Mouse (Mus musculus): ENCODE measurements around the gene Sept10. TPM values are rescaled to one million over a fixed set of nuclear protein-coding genes. Genes with fewer than 3 reads are reported as not detected.

Sept10 gene
- polyA plus RNA-seq, 1 experiment from 2014 or later = 21.9 TPM

DNA sequence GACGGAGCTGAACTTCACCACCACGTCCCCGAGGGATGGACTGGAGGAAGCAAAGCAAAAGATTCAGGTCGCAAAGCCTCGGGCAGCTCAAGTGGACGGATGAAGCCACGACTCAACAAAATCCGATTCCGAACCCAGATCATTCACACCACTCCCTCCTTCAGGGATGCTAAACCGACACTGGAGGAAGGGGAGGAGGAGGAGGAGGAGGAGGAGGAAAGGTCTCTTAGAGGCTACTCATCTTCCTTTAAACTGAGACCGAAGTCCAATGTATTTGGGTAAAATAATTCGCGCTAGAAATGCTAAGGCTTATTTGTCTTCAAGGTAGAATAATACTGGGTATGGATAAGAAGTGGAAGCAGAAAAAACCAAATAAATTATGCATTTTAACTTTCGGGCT, 1.7 kb upstream of the Sept10 start:
- Histone ChIP-seq H3K4me1 (peaks cover 29% of the 10 kb centered on the region), H3K4me3 (peak overlapping the region; percentile 78), H3K9me3 (no peaks in the 10 kb centered on the region), H3K4me2 (replicated peaks) (peak overlapping the region; percentile 99), H3K9ac (replicated peaks) (peak overlapping the region; percentile 89; the same call in 1 of the 2 replicates), H3K27ac (replicated peaks) (no peak overlapping the region), H3K27me3 (no peaks in the 10 kb centered on the region; the same call in 1 of the 2 replicates), H3K36me3 (no peaks in the 10 kb centered on the region)
- WGBS = 44% methylated on average over 14 of the region's 14 CpGs
- no peak for ATAC-seq (ENCODE audit: low FRiP score, low read depth)

DNA sequence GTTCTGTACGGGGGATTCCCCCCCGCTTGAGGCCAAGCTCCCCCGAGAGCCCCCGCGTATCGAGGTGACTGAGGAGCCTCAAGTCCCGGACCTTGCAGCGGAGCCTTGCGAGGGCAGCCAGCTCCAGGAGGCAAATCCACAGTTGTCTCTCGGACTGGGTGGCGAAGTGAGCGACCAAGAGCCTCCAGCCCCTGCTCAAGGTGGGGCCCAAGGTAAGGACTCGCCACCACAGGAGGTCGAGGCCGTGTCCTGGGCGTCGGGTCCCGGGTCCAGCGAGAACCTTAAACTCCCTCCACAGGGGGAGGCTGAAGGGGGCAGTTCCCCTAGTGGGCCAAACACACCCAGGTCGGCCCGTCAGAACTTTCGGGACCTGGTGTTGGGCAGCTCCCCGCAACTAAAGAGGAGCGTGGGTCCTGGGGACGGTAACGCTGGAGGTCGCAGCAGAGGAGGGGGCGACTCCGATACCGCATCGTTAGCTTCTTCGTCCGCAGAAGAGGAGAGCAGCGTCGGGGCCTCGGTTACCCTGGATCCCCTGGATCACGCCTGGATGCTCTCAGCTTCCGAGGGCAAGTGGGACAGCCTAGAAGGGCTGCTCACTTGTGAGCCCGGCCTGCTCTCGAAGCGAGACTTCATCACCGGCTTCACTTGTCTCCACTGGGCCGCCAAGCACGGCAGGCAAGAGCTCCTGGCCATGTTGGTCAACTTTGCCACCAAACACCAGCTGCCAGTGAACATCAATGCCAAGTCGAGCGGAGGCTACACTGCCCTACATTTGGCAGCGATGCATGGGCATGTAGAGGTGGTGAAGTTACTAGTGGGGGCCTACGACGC, 839 bp upstream of the Sept10 start:
- peaks cover 29% of the 10 kb centered on the region for H3K4me1 ChIP-seq
- peak overlapping the region; percentile 99 for H3K4me2 ChIP-seq (replicated peaks)
- no peaks in the 10 kb centered on the region for H3K36me3 ChIP-seq
- no peaks in the 10 kb centered on the region for H3K9me3 ChIP-seq
- H3K4me3 ChIP-seq = peak overlapping the region; percentile 78
- peak overlapping the region; percentile 89 for H3K9ac ChIP-seq (replicated peaks)
- no peak; the same call in 1 of the 2 replicates for ATAC-seq (ENCODE audit: low FRiP score, low read depth)
- 3% methylated on average over 49 of the region's 49 CpGs for WGBS
- 0 out of 2 replicates have a peak overlapping the region, but pooled peaks have one; percentile 95 for H3K27ac ChIP-seq (replicated peaks)
- no peaks in the 10 kb centered on the region; the same call in 1 of the 2 replicates for H3K27me3 ChIP-seq

DNA sequence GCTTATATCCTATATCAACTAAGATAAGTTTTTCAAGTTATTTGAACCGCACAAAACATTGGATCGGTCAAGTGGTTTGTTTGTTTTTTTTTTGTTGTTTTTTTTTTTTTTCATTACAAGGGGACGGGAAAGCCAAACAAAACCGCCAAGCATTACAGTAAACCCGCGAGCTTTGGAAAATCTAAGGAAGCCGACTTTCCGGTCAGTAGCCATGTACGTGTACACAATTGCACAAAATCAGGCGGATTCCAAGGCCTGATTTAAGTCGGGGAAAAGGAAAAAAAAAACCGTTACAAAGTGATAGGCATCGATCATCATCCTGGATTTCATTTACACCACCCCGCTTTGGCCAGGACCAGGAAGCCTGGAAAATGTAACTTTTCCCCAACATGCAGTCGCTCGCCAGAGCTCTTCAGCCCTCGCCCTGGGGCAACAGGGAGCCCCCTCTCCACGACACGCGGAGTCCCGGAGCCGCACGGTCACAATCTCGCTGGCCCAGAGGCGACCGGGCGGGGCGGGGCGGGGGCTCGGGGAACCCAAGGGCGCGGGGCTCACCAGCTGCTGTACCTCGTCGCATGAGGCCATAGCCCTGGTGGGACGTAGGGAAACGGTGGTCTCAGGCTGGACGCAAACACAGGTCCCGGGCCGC, 699 bp downstream of the Sept10 start:
- Histone ChIP-seq H3K9me3 (no peaks in the 10 kb centered on the region), H3K27ac (replicated peaks) (peak overlapping the region; percentile 95), H3K4me3 (peak overlapping the region; percentile 78), H3K9ac (replicated peaks) (peak overlapping the region; percentile 89), H3K4me1 (peaks cover 29% of the 10 kb centered on the region), H3K27me3 (no peaks in the 10 kb centered on the region; the same call in 1 of the 2 replicates), H3K36me3 (no peaks in the 10 kb centered on the region), H3K4me2 (replicated peaks) (peak overlapping the region; percentile 99)
- ATAC-seq (ENCODE audit: low FRiP score, low read depth) = no peak
- WGBS = 1% methylated on average over 39 of the region's 39 CpGs

DNA sequence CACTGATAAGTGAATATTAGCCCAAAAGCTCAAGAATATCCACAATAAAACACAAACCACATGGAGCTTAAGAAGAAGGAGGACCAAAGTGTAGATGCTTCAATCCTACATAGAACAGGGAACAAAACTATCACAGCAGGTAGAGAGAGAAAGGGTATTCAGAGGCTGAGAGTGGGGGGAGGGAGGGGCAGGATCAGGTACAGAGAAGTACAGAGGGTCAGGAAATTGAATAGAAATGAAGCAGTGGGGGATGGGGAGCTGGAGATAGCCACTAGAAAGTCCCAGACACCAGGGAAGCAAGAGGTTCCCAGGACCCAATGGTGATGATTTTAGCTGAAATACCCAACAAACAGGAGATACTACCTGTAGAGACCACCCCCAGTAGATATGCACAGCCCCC, 21.6 kb downstream of the Sept10 start:
- no peak overlapping the region for H3K4me2 ChIP-seq (replicated peaks)
- H3K4me3 ChIP-seq = no peak overlapping the region
- no peaks in the 10 kb centered on the region for H3K27me3 ChIP-seq
- H3K36me3 ChIP-seq = no peaks in the 10 kb centered on the region
- ATAC-seq (ENCODE audit: low FRiP score, low read depth) = no peak
- no peak overlapping the region for H3K9ac ChIP-seq (replicated peaks)
- no peaks in the 10 kb centered on the region for H3K4me1 ChIP-seq
- no peak overlapping the region for H3K27ac ChIP-seq (replicated peaks)
- H3K9me3 ChIP-seq = no peaks in the 10 kb centered on the region

- Histone ChIP-seq H3K27ac (replicated peaks) (no peak overlapping the region), H3K4me2 (replicated peaks) (no peak overlapping the region), H3K9me3 (no peaks in the 10 kb centered on the region), H3K27me3 (no peaks in the 10 kb centered on the region), H3K4me1 (no peaks in the 10 kb centered on the region), H3K36me3 (no peaks in the 10 kb centered on the region), H3K4me3 (no peak overlapping the region), H3K9ac (replicated peaks) (no peak overlapping the region)
- WGBS = 94% methylated on average over 3 of the region's 3 CpGs
- no peak for ATAC-seq (ENCODE audit: low FRiP score, low read depth)
Measured at GRCm38 (mm10) chr10:59196763-59197162, 24.9 kb downstream of the Sept10 start.

DNA sequence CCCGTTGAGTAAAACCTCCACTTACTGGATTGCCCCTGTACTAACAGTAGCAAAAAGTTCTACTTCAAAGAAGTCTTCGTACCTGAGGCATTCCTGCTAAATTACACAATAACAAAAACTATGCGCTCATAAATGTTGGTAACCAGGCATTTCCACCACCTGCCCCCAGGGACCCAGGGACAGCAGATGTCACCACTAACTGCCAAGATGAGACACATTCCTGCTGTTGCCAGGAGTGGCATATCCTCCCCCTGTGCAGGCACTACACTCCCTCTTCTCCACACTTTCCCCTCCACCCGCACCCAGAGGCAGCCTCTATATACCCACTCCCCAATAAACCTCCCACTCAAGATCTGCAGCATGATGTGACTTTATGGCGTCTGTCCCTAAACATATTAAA, 26.8 kb downstream of the Sept10 start:
- no peak overlapping the region for H3K4me3 ChIP-seq
- H3K27me3 ChIP-seq = no peaks in the 10 kb centered on the region
- 84% methylated on average over 5 of the region's 5 CpGs for WGBS
- H3K9me3 ChIP-seq = no peaks in the 10 kb centered on the region
- H3K4me2 ChIP-seq (replicated peaks) = no peak overlapping the region
- no peak for ATAC-seq (ENCODE audit: low FRiP score, low read depth)
- no peak overlapping the region for H3K27ac ChIP-seq (replicated peaks)
- no peaks in the 10 kb centered on the region for H3K4me1 ChIP-seq
- H3K9ac ChIP-seq (replicated peaks) = no peak overlapping the region
- H3K36me3 ChIP-seq = peaks cover 9% of the 10 kb centered on the region

DNA sequence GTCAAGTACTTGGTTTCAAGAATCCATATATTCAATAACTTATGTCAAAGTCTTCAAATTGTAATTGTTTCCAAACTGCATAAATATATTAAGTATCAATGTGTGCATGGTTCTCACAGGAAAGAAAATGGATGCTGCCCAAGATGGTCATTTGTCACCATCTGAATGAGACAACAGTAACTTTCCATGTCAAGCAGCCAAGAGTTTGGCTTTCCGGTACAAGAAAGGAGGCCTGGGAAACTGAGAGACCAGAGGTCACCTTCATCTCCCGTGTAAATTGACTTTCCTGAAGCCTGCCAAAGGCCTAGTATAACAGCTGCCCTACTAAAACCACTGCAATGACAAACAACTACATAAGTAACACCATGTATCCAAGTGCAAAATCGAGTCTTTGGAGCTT, 39.3 kb downstream of the Sept10 start:
- H3K27ac ChIP-seq (replicated peaks) = no peak overlapping the region
- no peak overlapping the region for H3K9ac ChIP-seq (replicated peaks)
- no peaks in the 10 kb centered on the region for H3K4me1 ChIP-seq
- H3K27me3 ChIP-seq = no peaks in the 10 kb centered on the region
- 77% methylated on average over 3 of the region's 3 CpGs for WGBS
- H3K36me3 ChIP-seq = peaks cover 14% of the 10 kb centered on the region; the same call in 1 of the 2 replicates
- H3K4me3 ChIP-seq = no peak overlapping the region
- no peak for ATAC-seq (ENCODE audit: low FRiP score, low read depth)
- no peaks in the 10 kb centered on the region for H3K9me3 ChIP-seq
- H3K4me2 ChIP-seq (replicated peaks) = no peak overlapping the region

DNA sequence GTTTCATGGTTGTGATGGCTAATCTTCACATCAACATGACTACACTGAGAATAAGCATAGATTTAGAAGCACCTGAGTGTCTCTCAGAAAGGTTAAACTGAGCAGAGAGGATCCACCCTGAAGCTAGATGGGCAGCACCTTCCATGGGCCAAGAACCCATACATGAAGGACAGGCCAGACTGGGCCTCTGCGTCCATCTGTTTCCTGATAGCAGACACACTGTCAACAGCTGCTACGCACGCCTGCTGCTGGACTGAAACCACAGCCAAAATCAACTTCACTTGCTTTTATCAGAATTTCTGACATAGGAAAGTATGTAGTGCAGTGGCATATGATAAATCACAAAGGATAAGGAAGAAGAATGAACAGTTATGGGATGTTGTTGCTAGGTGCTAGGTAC, 42.0 kb downstream of the Sept10 start:
- Histone ChIP-seq H3K27ac (replicated peaks) (no peak overlapping the region), H3K9ac (replicated peaks) (no peak overlapping the region), H3K36me3 (peaks cover 18% of the 10 kb centered on the region; the same call in 1 of the 2 replicates), H3K4me3 (no peak overlapping the region), H3K27me3 (no peaks in the 10 kb centered on the region), H3K4me1 (no peaks in the 10 kb centered on the region), H3K9me3 (no peaks in the 10 kb centered on the region), H3K4me2 (replicated peaks) (no peak overlapping the region)
- WGBS = 95% methylated on average over 3 of the region's 3 CpGs
- ATAC-seq (ENCODE audit: low FRiP score, low read depth) = no peak

GRCm38 (mm10) chr10:59172539-59172938, 49.1 kb downstream of the Sept10 start:
- Histone ChIP-seq H3K4me1 (no peaks in the 10 kb centered on the region), H3K9me3 (no peaks in the 10 kb centered on the region), H3K4me2 (replicated peaks) (no peak overlapping the region), H3K9ac (replicated peaks) (no peak overlapping the region), H3K4me3 (no peak overlapping the region), H3K36me3 (peaks cover 11% of the 10 kb centered on the region; the same call in 1 of the 2 replicates), H3K27me3 (no peaks in the 10 kb centered on the region), H3K27ac (replicated peaks) (no peak overlapping the region)
- WGBS = 98% methylated on average over 1 of the region's 1 CpGs
- no peak for ATAC-seq (ENCODE audit: low FRiP score, low read depth)

DNA sequence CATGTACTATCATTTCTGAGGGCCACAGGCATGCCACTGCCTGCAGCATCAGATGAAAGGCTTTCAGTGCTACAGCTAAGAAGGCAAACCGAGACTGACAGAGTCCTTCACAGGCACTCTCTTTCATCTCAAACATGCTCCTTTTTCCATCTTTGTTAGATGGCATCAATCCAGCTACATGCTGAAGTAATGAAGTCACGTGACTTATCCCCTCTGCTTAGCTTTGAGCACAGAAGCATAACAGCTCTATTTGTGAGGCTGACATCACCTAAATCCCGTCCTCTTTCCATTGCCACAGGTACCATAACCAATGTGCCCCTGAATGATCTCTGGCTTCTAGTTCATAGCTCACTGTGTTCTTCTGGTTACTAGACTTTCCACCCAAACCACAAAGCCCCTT, 50.6 kb downstream of the Sept10 start:
- no peaks in the 10 kb centered on the region for H3K4me1 ChIP-seq
- 63% methylated on average over 3 of the region's 3 CpGs for WGBS

GRCm38 (mm10) chr10:59166104-59166944, 55.3 kb downstream of the Sept10 start:
- WGBS = 74% methylated on average over 14 of the region's 14 CpGs

More for the DNA sequence above, 50.6 kb downstream of the Sept10 start:
- Histone ChIP-seq H3K4me2 (replicated peaks) (no peak overlapping the region), H3K27ac (replicated peaks) (no peak overlapping the region), H3K27me3 (no peaks in the 10 kb centered on the region), H3K9ac (replicated peaks) (no peak overlapping the region), H3K4me3 (no peak overlapping the region), H3K9me3 (no peaks in the 10 kb centered on the region), H3K36me3 (peaks cover 6% of the 10 kb centered on the region; the same call in 1 of the 2 replicates)
- no peak for ATAC-seq (ENCODE audit: low FRiP score, low read depth)

More at GRCm38 (mm10) chr10:59166104-59166944, 55.3 kb downstream of the Sept10 start:
- no peaks in the 10 kb centered on the region for H3K4me1 ChIP-seq
- 0 out of 2 replicates have a peak, but pooled peaks cover 8% of the 10 kb centered on the region for H3K36me3 ChIP-seq
- ATAC-seq (ENCODE audit: low FRiP score, low read depth) = no peak
- no peaks in the 10 kb centered on the region for H3K27me3 ChIP-seq
- no peak overlapping the region for H3K9ac ChIP-seq (replicated peaks)
- H3K4me3 ChIP-seq = no peak overlapping the region
- H3K4me2 ChIP-seq (replicated peaks) = no peak overlapping the region
- no peaks in the 10 kb centered on the region for H3K9me3 ChIP-seq
- H3K27ac ChIP-seq (replicated peaks) = no peak overlapping the region
